Mouse (Mus musculus) G1E (cell line): ENCODE data around the gene Igf1. TPM values are rescaled to one million over a fixed set of nuclear protein-coding genes. Genes with fewer than 3 reads are reported as not detected.

Source experiments
- ATAC-seq: 2 replicates; pipeline ENCODE4 v1.8.0; 2016; ENCODE audit warnings: mild to moderate bottlenecking; ENCODE audit not compliant: insufficient number of reproducible peaks, poor library complexity, low FRiP score, severe bottlenecking; ENCODE audit errors: extremely low read depth
- DNase-seq: peaks from one replicate; pipeline ENCODE4 v3.0.0; 2012; ENCODE audit warnings: low spot score
- H3K27me3 ChIP-seq: 2 replicates; pipeline ENCODE4 v1.6.1; 2012; ENCODE audit warnings: mild to moderate bottlenecking, low read length, inconsistent platforms; ENCODE audit not compliant: insufficient read depth
- H3K36me3 ChIP-seq: replicated peaks from 2 replicates; pipeline ENCODE3; 2012; ENCODE audit warnings: mild to moderate bottlenecking, inconsistent platforms
- H3K4me1 ChIP-seq: 2 replicates; pipeline ENCODE4 v1.6.1; 2012; ENCODE audit warnings: low read depth, low read length, inconsistent platforms, mixed read lengths; ENCODE audit not compliant: insufficient read depth
- H3K4me3 ChIP-seq: 2 replicates; pipeline ENCODE4 v1.5.1; 2012; ENCODE audit warnings: low read depth, mild to moderate bottlenecking, inconsistent platforms, low read length, moderate library complexity, mixed read lengths
- H3K9me3 ChIP-seq: replicated peaks from 2 replicates; pipeline ENCODE4 v1.6.1; 2012; ENCODE audit warnings: inconsistent platforms
- CTCF ChIP-seq: IDR thresholded peaks from 2 replicates; pipeline ENCODE4 v1.5.1; 2012; ENCODE audit warnings: low read depth, low read length, inconsistent platforms, mixed read lengths
- GATA1 ChIP-seq: IDR thresholded peaks from 2 replicates; pipeline ENCODE4 v1.6.1; 2012; ENCODE audit warnings: borderline replicate concordance, low read length, inconsistent platforms, mixed read lengths
- GATA2 ChIP-seq: IDR thresholded peaks from 2 replicates; pipeline ENCODE4 v1.6.1; 2012; ENCODE audit warnings: low read depth, low read length, inconsistent platforms, borderline replicate concordance
- POLR2AphosphoS5 ChIP-seq: IDR thresholded peaks from 2 replicates; pipeline ENCODE4 v1.6.1; 2012; ENCODE audit warnings: low read depth, low read length, inconsistent platforms; ENCODE audit not compliant: insufficient replicate concordance
- TAL1 ChIP-seq: conservative IDR thresholded peaks from 2 replicates; pipeline ENCODE4 v1.6.1; 2012; ENCODE audit warnings: low read depth, low read length, inconsistent platforms, mixed read lengths
- polyA plus RNA-seq: library from polyadenylated mRNA; stranded (reverse); fragments of >175 nt; gene quantifications from 2 replicates; pipeline ENCODE4 v1.2.3, GENCODE M21; 2012
- total RNA-seq, 2 experiments: library from RNA; stranded (forward) in 1 of 2; stranded (reverse) in 1 of 2; fragments of 200-1000 nt in 1 of 2; fragments of >200 nt in 1 of 2; fragmentation: Nextera tagmentation in 1 of 2; gene quantifications; 2 replicates each; pipeline ENCODE4 v1.2.3; 2014 to 2017

Gene Igf1
- total and polyA plus RNA-seq, 3 experiments, result 0.01 to 0.27 TPM; not detected in 1

GRCm38 (mm10) chr10:87848419-87848818 is 9.6 kb upstream of the Igf1 start:
- DNase-seq, result no peak

GRCm38 (mm10) chr10:87851492-87851891 is 6.6 kb upstream of the Igf1 start:
- H3K4me3 ChIP-seq, result no peak overlapping the region
- ATAC-seq (no peak), DNase-seq (no peak)
- no peaks in the 10 kb centered on the region for H3K4me1 ChIP-seq
- H3K36me3 ChIP-seq, result no peaks in the 10 kb centered on the region
- TF ChIP-seq POLR2AphosphoS5 (no peak), TAL1 (no peak), GATA2 (no peak), GATA1 (no peak), CTCF (no peak)
- peaks cover 3% of the 10 kb centered on the region; the same call in 1 of the 2 replicates for H3K9me3 ChIP-seq
- H3K27me3 ChIP-seq, result no peaks in the 10 kb centered on the region

More at GRCm38 (mm10) chr10:87848419-87848818, 9.6 kb upstream of the Igf1 start:
- Histone ChIP-seq H3K9me3 (peaks cover 7% of the 10 kb centered on the region; the same call in 1 of the 2 replicates), H3K27me3 (no peaks in the 10 kb centered on the region), H3K4me3 (no peak overlapping the region), H3K4me1 (no peaks in the 10 kb centered on the region), H3K36me3 (no peaks in the 10 kb centered on the region)
- ATAC-seq, result no peak
- no peak for TF ChIP-seq CTCF
- no peak for TF ChIP-seq GATA2

- no peak for TF ChIP-seq GATA2
- 0 out of 2 replicates have a peak, but pooled peaks have one; percentile 28 for TF ChIP-seq CTCF
- ATAC-seq (no peak), DNase-seq (no peak)
- no peaks in the 10 kb centered on the region for H3K4me1 ChIP-seq
- peaks cover 6% of the 10 kb centered on the region; the same call in 1 of the 2 replicates for H3K9me3 ChIP-seq
- H3K36me3 ChIP-seq, result no peaks in the 10 kb centered on the region
- no peaks in the 10 kb centered on the region for H3K27me3 ChIP-seq
- no peak overlapping the region for H3K4me3 ChIP-seq
Observed at GRCm38 (mm10) chr10:87854408-87854807, 3.7 kb upstream of the Igf1 start.

GRCm38 (mm10) chr10:87855423-87856122 is 2.5 kb upstream of the Igf1 start:
- no peak for DNase-seq

GRCm38 (mm10) chr10:87857215-87857955 is 680 bp upstream of the Igf1 start:
- ATAC-seq (no peak), DNase-seq (no peak)
- Histone ChIP-seq H3K9me3 (peaks cover 6% of the 10 kb centered on the region; the same call in 1 of the 2 replicates), H3K36me3 (no peaks in the 10 kb centered on the region), H3K4me1 (no peaks in the 10 kb centered on the region), H3K27me3 (no peaks in the 10 kb centered on the region), H3K4me3 (no peak overlapping the region)
- no peak for TF ChIP-seq TAL1
- no peak for TF ChIP-seq GATA1
- TF ChIP-seq GATA2, result no peak
- no peak for TF ChIP-seq CTCF
- TF ChIP-seq POLR2AphosphoS5, result no peak

More at GRCm38 (mm10) chr10:87855423-87856122, 2.5 kb upstream of the Igf1 start:
- Histone ChIP-seq H3K9me3 (peaks cover 6% of the 10 kb centered on the region; the same call in 1 of the 2 replicates), H3K36me3 (no peaks in the 10 kb centered on the region), H3K4me3 (no peak overlapping the region), H3K27me3 (no peaks in the 10 kb centered on the region), H3K4me1 (no peaks in the 10 kb centered on the region)
- no peak for TF ChIP-seq CTCF
- TF ChIP-seq POLR2AphosphoS5, result no peak
- no peak for TF ChIP-seq GATA1
- no peak for TF ChIP-seq TAL1
- TF ChIP-seq GATA2, result no peak
- no peak for ATAC-seq

- DNase-seq (no peak), ATAC-seq (no peak)
- H3K9me3 ChIP-seq, result peaks cover 6% of the 10 kb centered on the region; the same call in 1 of the 2 replicates
- no peaks in the 10 kb centered on the region for H3K36me3 ChIP-seq
- H3K27me3 ChIP-seq, result no peaks in the 10 kb centered on the region
- TF ChIP-seq TAL1 (no peak), POLR2AphosphoS5 (no peak), CTCF (no peak), GATA2 (no peak)
- H3K4me3 ChIP-seq, result no peak overlapping the region
- no peaks in the 10 kb centered on the region for H3K4me1 ChIP-seq
Observed at GRCm38 (mm10) chr10:87858939-87859338, 874 bp downstream of the Igf1 start.
